Mouse (Mus musculus): ENCODE measurements around the gene Alg13. TPM values are rescaled to one million over a fixed set of nuclear protein-coding genes. Genes with fewer than 3 reads are reported as not detected.

The Alg13 gene
- total RNA-seq, 2 experiments from 2014 or later, result 5.2 to 5.6 TPM

Small RNAs within 50 kb of the gene (microRNA-seq; reads per million reads assigned to microRNA genes)
- gene Mir680-2 (ENCODE audit: borderline number of aligned reads in 2 of 2), result 0 reads per million in 2 experiments

Other genes starting within 250 kb of the Alg13 start
- gene A730046J19Rik, start 164.1 kb upstream of the Alg13 start, total RNA-seq (2021), result under 1 TPM; 0.44 to 0.57 TPM
- not detected for gene Trpc5os, start 138.8 kb downstream of the Alg13 start, total RNA-seq (2021)

All from heart, postnatal 36 days (tissue).